Mouse (Mus musculus): ENCODE measurements around the gene Ntrk2.

Gene Ntrk2

GRCm38 (mm10) chr13:58848578-58848977 is 42.2 kb downstream of the Ntrk2 start:
- DNase-seq, result no peak

GRCm38 (mm10) chr13:58853685-58854084 is 47.3 kb downstream of the Ntrk2 start:
- DNase-seq, result no peak

- no peak for DNase-seq
These were observed 59.9 kb downstream of the Ntrk2 start for GRCm38 (mm10) chr13:58866239-58866638.

GRCm38 (mm10) chr13:58866776-58867435 is 60.5 kb downstream of the Ntrk2 start:
- DNase-seq, result no peak

GRCm38 (mm10) chr13:58882468-58882867 is 76.1 kb downstream of the Ntrk2 start:
- no peak for DNase-seq

- no peak for DNase-seq
These were observed 76.5 kb downstream of the Ntrk2 start for GRCm38 (mm10) chr13:58882916-58883315.

GRCm38 (mm10) chr13:58886108-58886507 is 79.7 kb downstream of the Ntrk2 start:
- no peak for DNase-seq

- DNase-seq, result no peak
These were observed 90.0 kb downstream of the Ntrk2 start for GRCm38 (mm10) chr13:58896254-58896910.

- no peak for DNase-seq
These were observed 93.0 kb downstream of the Ntrk2 start for GRCm38 (mm10) chr13:58899337-58899736.

- DNase-seq, result no peak
These were observed 95.9 kb downstream of the Ntrk2 start for GRCm38 (mm10) chr13:58902313-58902712.

GRCm38 (mm10) chr13:58904742-58905735 is 98.7 kb downstream of the Ntrk2 start:
- DNase-seq, result no peak

GRCm38 (mm10) chr13:58911936-58912335 is 105.6 kb downstream of the Ntrk2 start:
- DNase-seq, result no peak

GRCm38 (mm10) chr13:58912559-58912958 is 106.2 kb downstream of the Ntrk2 start:
- DNase-seq, result no peak

GRCm38 (mm10) chr13:58914061-58914814 is 107.9 kb downstream of the Ntrk2 start:
- DNase-seq, result no peak

GRCm38 (mm10) chr13:58916348-58916747 is 110.0 kb downstream of the Ntrk2 start:
- DNase-seq, result no peak

- no peak for DNase-seq
These were observed 113.9 kb downstream of the Ntrk2 start for GRCm38 (mm10) chr13:58920241-58920640.

- DNase-seq, result no peak
These were observed 114.9 kb downstream of the Ntrk2 start for GRCm38 (mm10) chr13:58921255-58921654.

GRCm38 (mm10) chr13:58921705-58922104 is 115.3 kb downstream of the Ntrk2 start:
- DNase-seq, result no peak

- DNase-seq, result no peak
These were observed 115.8 kb downstream of the Ntrk2 start for GRCm38 (mm10) chr13:58922174-58922573.

GRCm38 (mm10) chr13:58923496-58923895 is 117.1 kb downstream of the Ntrk2 start:
- DNase-seq, result no peak

GRCm38 (mm10) chr13:58924486-58924885 is 118.1 kb downstream of the Ntrk2 start:
- DNase-seq, result no peak

- no peak for DNase-seq
These were observed 120.8 kb downstream of the Ntrk2 start for GRCm38 (mm10) chr13:58927186-58927585.

Measured in spleen, adult 18-20 months (tissue).